Mouse (Mus musculus): ENCODE data around the gene Atxn1. TPM values are rescaled to one million over a fixed set of nuclear protein-coding genes. Genes with fewer than 3 reads are reported as not detected.

Atxn1 gene
- polyA plus RNA-seq, 1 experiment = 23.0 TPM

- peak overlapping the region; percentile 59 for H3K27ac ChIP-seq (ENCODE audit: insufficient read depth, low read depth, low read length)
Observed at GRCm38 (mm10) chr13:45850181-45850974, 114.4 kb downstream of the Atxn1 start.

GRCm38 (mm10) chr13:45849145-45850023, 115.4 kb downstream of the Atxn1 start:
- Histone ChIP-seq H3K4me1 (ENCODE audit: control insufficient read depth, insufficient read depth, low read length) (peaks cover 21% of the 10 kb centered on the region), H3K27ac (ENCODE audit: insufficient read depth, low read depth, low read length) (no peak overlapping the region), H3K4me3 (ENCODE audit: insufficient read depth, low read length) (no peak overlapping the region)
- no peak for TF ChIP-seq POLR2A (IDR thresholded peaks at IDR 0.05; ENCODE audit: borderline replicate concordance, low read depth, low read length)
- no peak for TF ChIP-seq CTCF (IDR thresholded peaks at IDR 0.05; ENCODE audit: low read depth, low read length)

More at GRCm38 (mm10) chr13:45850181-45850974, 114.4 kb downstream of the Atxn1 start:
- TF ChIP-seq POLR2A (IDR thresholded peaks at IDR 0.05; ENCODE audit: borderline replicate concordance, low read depth, low read length) = no peak
- no peak for TF ChIP-seq CTCF (IDR thresholded peaks at IDR 0.05; ENCODE audit: low read depth, low read length)
- Histone ChIP-seq H3K4me3 (ENCODE audit: insufficient read depth, low read length) (no peak overlapping the region), H3K4me1 (ENCODE audit: control insufficient read depth, insufficient read depth, low read length) (peaks cover 21% of the 10 kb centered on the region)

- Histone ChIP-seq H3K4me3 (ENCODE audit: insufficient read depth, low read length) (no peak overlapping the region), H3K27ac (ENCODE audit: insufficient read depth, low read depth, low read length) (no peak overlapping the region), H3K4me1 (ENCODE audit: control insufficient read depth, insufficient read depth, low read length) (peaks cover 23% of the 10 kb centered on the region)
- TF ChIP-seq POLR2A (IDR thresholded peaks at IDR 0.05; ENCODE audit: borderline replicate concordance, low read depth, low read length) (no peak), CTCF (IDR thresholded peaks at IDR 0.05; ENCODE audit: low read depth, low read length) (no peak)
Observed at GRCm38 (mm10) chr13:45842511-45843055, 122.2 kb downstream of the Atxn1 start.

GRCm38 (mm10) chr13:45839901-45840300, 124.9 kb downstream of the Atxn1 start:
- TF ChIP-seq CTCF (IDR thresholded peaks at IDR 0.05; ENCODE audit: low read depth, low read length) = no peak
- no peak for TF ChIP-seq POLR2A (IDR thresholded peaks at IDR 0.05; ENCODE audit: borderline replicate concordance, low read depth, low read length)
- Histone ChIP-seq H3K4me3 (ENCODE audit: insufficient read depth, low read length) (peak overlapping the region; percentile 22), H3K27ac (ENCODE audit: insufficient read depth, low read depth, low read length) (peak overlapping the region; percentile 65), H3K4me1 (ENCODE audit: control insufficient read depth, insufficient read depth, low read length) (peaks cover 35% of the 10 kb centered on the region)

- Histone ChIP-seq H3K4me3 (ENCODE audit: insufficient read depth, low read length) (no peak overlapping the region), H3K27ac (ENCODE audit: insufficient read depth, low read depth, low read length) (0 out of 2 replicates have a peak overlapping the region, but pooled peaks have one; percentile 38), H3K4me1 (ENCODE audit: control insufficient read depth, insufficient read depth, low read length) (peaks cover 31% of the 10 kb centered on the region)
- TF ChIP-seq POLR2A (IDR thresholded peaks at IDR 0.05; ENCODE audit: borderline replicate concordance, low read depth, low read length) (no peak), CTCF (IDR thresholded peaks at IDR 0.05; ENCODE audit: low read depth, low read length) (no peak)
Observed at GRCm38 (mm10) chr13:45837609-45838220, 127.1 kb downstream of the Atxn1 start.

- TF ChIP-seq POLR2A (IDR thresholded peaks at IDR 0.05; ENCODE audit: borderline replicate concordance, low read depth, low read length) (no peak), CTCF (IDR thresholded peaks at IDR 0.05; ENCODE audit: low read depth, low read length) (no peak)
- Histone ChIP-seq H3K4me1 (ENCODE audit: control insufficient read depth, insufficient read depth, low read length) (peaks cover 28% of the 10 kb centered on the region), H3K27ac (ENCODE audit: insufficient read depth, low read depth, low read length) (no peak overlapping the region), H3K4me3 (ENCODE audit: insufficient read depth, low read length) (no peak overlapping the region)
Observed at GRCm38 (mm10) chr13:45836377-45837054, 128.3 kb downstream of the Atxn1 start.

- H3K27ac ChIP-seq (ENCODE audit: insufficient read depth, low read depth, low read length) = no peak overlapping the region
- H3K4me1 ChIP-seq (ENCODE audit: control insufficient read depth, insufficient read depth, low read length) = peaks cover 19% of the 10 kb centered on the region
- TF ChIP-seq CTCF (IDR thresholded peaks at IDR 0.05; ENCODE audit: low read depth, low read length) (no peak), POLR2A (IDR thresholded peaks at IDR 0.05; ENCODE audit: borderline replicate concordance, low read depth, low read length) (no peak)
- no peak overlapping the region for H3K4me3 ChIP-seq (ENCODE audit: insufficient read depth, low read length)
Observed at GRCm38 (mm10) chr13:45834300-45834699, 130.5 kb downstream of the Atxn1 start.

GRCm38 (mm10) chr13:45832695-45833350, 132.0 kb downstream of the Atxn1 start:
- H3K4me3 ChIP-seq (ENCODE audit: insufficient read depth, low read length) = no peak overlapping the region
- H3K27ac ChIP-seq (ENCODE audit: insufficient read depth, low read depth, low read length) = no peak overlapping the region
- no peak for TF ChIP-seq POLR2A (IDR thresholded peaks at IDR 0.05; ENCODE audit: borderline replicate concordance, low read depth, low read length)
- H3K4me1 ChIP-seq (ENCODE audit: control insufficient read depth, insufficient read depth, low read length) = peaks cover 15% of the 10 kb centered on the region
